Mouse (Mus musculus) neural tube, embryonic 14.5 days (tissue): ENCODE results near the gene Tekt4. TPM values are rescaled to one million over a fixed set of nuclear protein-coding genes. Genes with fewer than 3 reads are reported as not detected.

ENCODE experiments used
- ATAC-seq: fragments of 200-750 bp; cut with Nextera tagmentation; 2 replicates; pipeline ENCODE4 v1.8.0; 2017; ENCODE audit warnings: low read depth, mild to moderate bottlenecking, moderate TSS enrichment, moderate library complexity
- H3K27ac ChIP-seq: fragments of 300-500 bp; sonication (generic); 2 replicates; pipeline ENCODE4 v1.5.1; 2014; ENCODE audit warnings: low read depth, mild to moderate bottlenecking, control low read depth, low read length, moderate library complexity, mixed read lengths
- H3K27me3 ChIP-seq: fragments of 300-500 bp; sonication (generic); 2 replicates; pipeline ENCODE4 v1.6.1; 2014; ENCODE audit warnings: low read length; ENCODE audit not compliant: control insufficient read depth, insufficient read depth
- H3K36me3 ChIP-seq: fragments of 300-500 bp; sonication (generic); 2 replicates; pipeline ENCODE4 v1.6.1; 2014; ENCODE audit warnings: low read length, mixed read lengths; ENCODE audit not compliant: control insufficient read depth, insufficient read depth
- H3K4me1 ChIP-seq: fragments of 300-500 bp; sonication (generic); 2 replicates; pipeline ENCODE4 v1.6.1; 2014; ENCODE audit warnings: low read length; ENCODE audit not compliant: control insufficient read depth, insufficient read depth
- H3K4me2 ChIP-seq: fragments of 300-500 bp; sonication (generic); 2 replicates; pipeline ENCODE4 v1.6.1; 2014; ENCODE audit warnings: mild to moderate bottlenecking, low read depth, low read length, control low read depth
- H3K4me3 ChIP-seq: fragments of 300-500 bp; sonication (generic); 2 replicates; pipeline ENCODE4 v1.5.1; 2014; ENCODE audit warnings: low read depth, low read length, control low read depth, mixed read lengths
- H3K9ac ChIP-seq: fragments of 300-500 bp; sonication (generic); replicated peaks from 2 replicates; pipeline ENCODE4 v1.6.1; 2014; ENCODE audit warnings: low read depth, mild to moderate bottlenecking, control low read depth, low read length, mixed read lengths
- H3K9me3 ChIP-seq: fragments of 300-500 bp; sonication (generic); 2 replicates; pipeline ENCODE4 v1.6.1; 2016; ENCODE audit warnings: low read length; ENCODE audit not compliant: control insufficient read depth
- WGBS: fragments of 180-500 bp; shearing (Covaris S2); extraction: QIAGEN DNeasy Blood & Tissue Kit; methylation state at CpG from one replicate; pipeline ENCODE4 v1.1.7; 2014; 5-methylcytosine and 5-hydroxymethylcytosine counted together
- polyA plus RNA-seq: library from polyadenylated mRNA; unstranded; fragments of >200 nt; fragmentation: Nextera tagmentation; extraction: Ambion mirVana; gene quantifications from 2 replicates; pipeline ENCODE4 v1.2.1, GENCODE M21; 2014

Gene Tekt4
- polyA plus RNA-seq, 1 experiment from 2014 or later = 0.83 TPM

- Histone ChIP-seq H3K9me3 (no peaks in the 10 kb centered on the region), H3K36me3 (no peaks in the 10 kb centered on the region), H3K4me3 (no peak overlapping the region), H3K27ac (no peak overlapping the region), H3K9ac (no peak overlapping the region), H3K4me2 (no peak overlapping the region), H3K27me3 (no peaks in the 10 kb centered on the region), H3K4me1 (no peaks in the 10 kb centered on the region)
- WGBS = 45% methylated on average over 8 of the region's 8 CpGs
- no peak for ATAC-seq
These were observed 25.7 kb downstream of the Tekt4 start for GRCm38 (mm10) chr17:25480152-25480551.

GRCm38 (mm10) chr17:25480820-25481219, 26.4 kb downstream of the Tekt4 start:
- H3K9ac ChIP-seq = no peak overlapping the region
- H3K36me3 ChIP-seq = no peaks in the 10 kb centered on the region
- no peak overlapping the region for H3K4me2 ChIP-seq
- H3K27ac ChIP-seq = no peak overlapping the region
- H3K4me1 ChIP-seq = no peaks in the 10 kb centered on the region
- no peaks in the 10 kb centered on the region for H3K27me3 ChIP-seq
- ATAC-seq = no peak
- 69% methylated on average over 4 of the region's 4 CpGs for WGBS
- no peaks in the 10 kb centered on the region for H3K9me3 ChIP-seq
- H3K4me3 ChIP-seq = no peak overlapping the region

- H3K9ac ChIP-seq = no peak overlapping the region
- H3K9me3 ChIP-seq = no peaks in the 10 kb centered on the region
- no peaks in the 10 kb centered on the region for H3K4me1 ChIP-seq
- no peak for ATAC-seq
- WGBS = 77% methylated on average over 6 of the region's 6 CpGs
- H3K27me3 ChIP-seq = no peaks in the 10 kb centered on the region
- H3K36me3 ChIP-seq = no peaks in the 10 kb centered on the region
- H3K27ac ChIP-seq = no peak overlapping the region
- no peak overlapping the region for H3K4me2 ChIP-seq
- H3K4me3 ChIP-seq = no peak overlapping the region
These were observed 27.7 kb downstream of the Tekt4 start for GRCm38 (mm10) chr17:25482092-25482491.

- H3K4me2 ChIP-seq = peak within 1 kb of the TSS; percentile 47
- no peak within 1 kb of the TSS for H3K27ac ChIP-seq
- under 1% methylated on average over 14 of the region's 28 CpGs for WGBS
- H3K4me3 ChIP-seq = peak within 1 kb of the TSS; percentile 19; the same call in 1 of the 2 replicates
- H3K27me3 ChIP-seq = peaks cover 18% of the 10 kb centered on the region
- no peak for ATAC-seq
- no peaks in the 10 kb centered on the region for H3K36me3 ChIP-seq
- H3K4me1 ChIP-seq = peaks cover 5% of the 10 kb centered on the region; the same call in 1 of the 2 replicates
- H3K9me3 ChIP-seq = no peaks in the 10 kb centered on the region
- H3K9ac ChIP-seq = peak within 1 kb of the TSS; percentile 46
These were observed 42.6 kb downstream of the Tekt4 start, which contains the start of gene Sstr5 for GRCm38 (mm10) chr17:25497013-25497412. Gene Sstr5 (minus strand): TSS chr17:25497288.

GRCm38 (mm10) chr17:25502599-25502998, 48.2 kb downstream of the Tekt4 start:
- H3K4me2 ChIP-seq = no peak overlapping the region
- no peaks in the 10 kb centered on the region for H3K4me1 ChIP-seq
- H3K36me3 ChIP-seq = no peaks in the 10 kb centered on the region
- peaks cover 5% of the 10 kb centered on the region; the same call in 1 of the 2 replicates for H3K27me3 ChIP-seq
- H3K9me3 ChIP-seq = no peaks in the 10 kb centered on the region
- no peak overlapping the region for H3K9ac ChIP-seq
- WGBS = 72% methylated on average over 4 of the region's 4 CpGs
- no peak overlapping the region for H3K4me3 ChIP-seq
- H3K27ac ChIP-seq = no peak overlapping the region
- ATAC-seq = no peak

- no peak overlapping the region for H3K9ac ChIP-seq
- no peaks in the 10 kb centered on the region for H3K4me1 ChIP-seq
- no peaks in the 10 kb centered on the region for H3K9me3 ChIP-seq
- no peak overlapping the region for H3K27ac ChIP-seq
- ATAC-seq = peak; percentile 44; the same call in 1 of the 2 replicates
- no peaks in the 10 kb centered on the region for H3K36me3 ChIP-seq
- H3K4me2 ChIP-seq = no peak overlapping the region
- no peak overlapping the region for H3K4me3 ChIP-seq
- 34% methylated on average over 3 of the region's 3 CpGs for WGBS
- no peaks in the 10 kb centered on the region for H3K27me3 ChIP-seq
These were observed 53.4 kb downstream of the Tekt4 start for GRCm38 (mm10) chr17:25507799-25508198.

GRCm38 (mm10) chr17:25508860-25509577, 54.6 kb downstream of the Tekt4 start:
- no peaks in the 10 kb centered on the region for H3K27me3 ChIP-seq
- H3K4me1 ChIP-seq = no peaks in the 10 kb centered on the region
- no peaks in the 10 kb centered on the region for H3K36me3 ChIP-seq
- no peaks in the 10 kb centered on the region for H3K9me3 ChIP-seq
- no peak overlapping the region for H3K4me2 ChIP-seq
- no peak for ATAC-seq
- H3K9ac ChIP-seq = no peak overlapping the region
- no peak overlapping the region for H3K27ac ChIP-seq
- no peak overlapping the region for H3K4me3 ChIP-seq
- 59% methylated on average over 7 of the region's 7 CpGs for WGBS

- WGBS = 76% methylated on average over 10 of the region's 10 CpGs
- H3K9ac ChIP-seq = no peak overlapping the region
- no peak overlapping the region for H3K27ac ChIP-seq
- no peak for ATAC-seq
- no peaks in the 10 kb centered on the region for H3K9me3 ChIP-seq
- H3K4me1 ChIP-seq = no peaks in the 10 kb centered on the region
- no peak overlapping the region for H3K4me2 ChIP-seq
- H3K4me3 ChIP-seq = no peak overlapping the region
- H3K27me3 ChIP-seq = no peaks in the 10 kb centered on the region
- H3K36me3 ChIP-seq = no peaks in the 10 kb centered on the region
These were observed 55.8 kb downstream of the Tekt4 start for GRCm38 (mm10) chr17:25510074-25510830.

- H3K9me3 ChIP-seq = no peaks in the 10 kb centered on the region
- WGBS = 66% methylated on average over 3 of the region's 3 CpGs
- no peaks in the 10 kb centered on the region for H3K27me3 ChIP-seq
- H3K4me3 ChIP-seq = no peak overlapping the region
- H3K9ac ChIP-seq = no peak overlapping the region
- no peak overlapping the region for H3K4me2 ChIP-seq
- no peaks in the 10 kb centered on the region for H3K36me3 ChIP-seq
- no peak overlapping the region for H3K27ac ChIP-seq
- H3K4me1 ChIP-seq = no peaks in the 10 kb centered on the region
- no peak for ATAC-seq
These were observed 57.5 kb downstream of the Tekt4 start for GRCm38 (mm10) chr17:25511876-25512275.
